Mouse (Mus musculus) B cell, adult 67 days (primary cell): ENCODE results near the gene Dnah1. TPM values are rescaled to one million over a fixed set of nuclear protein-coding genes. Genes with fewer than 3 reads are reported as not detected.

Experiments
- total RNA-seq, 2 experiments: library from RNA; stranded (reverse); gene quantifications; 4 replicates each; pipeline ENCODE4 v1.2.4; 2023

The Dnah1 gene
- total RNA-seq: under 1 TPM; 0.17 to 0.56 TPM

GRCm38 (mm10) chr14:31323849-31324792 is at the start of gene Dnah1:
TSS of gene Dnah1 (minus strand) at chr14:31323896.

GRCm38 (mm10) chr14:31336369-31337155 is 12.9 kb upstream of the Dnah1 start, which contains the start of gene Capn7:
TSS of gene Capn7 (plus strand) at chr14:31336638.

GRCm38 (mm10) chr14:31251084-31251604 is 72.6 kb downstream of the Dnah1 start, which contains the start of the genes Phf7 and Bap1:
TSS of gene Phf7 (minus strand) at chr14:31251317.
TSS of gene Bap1 (plus strand) at chr14:31251450.

DNA sequence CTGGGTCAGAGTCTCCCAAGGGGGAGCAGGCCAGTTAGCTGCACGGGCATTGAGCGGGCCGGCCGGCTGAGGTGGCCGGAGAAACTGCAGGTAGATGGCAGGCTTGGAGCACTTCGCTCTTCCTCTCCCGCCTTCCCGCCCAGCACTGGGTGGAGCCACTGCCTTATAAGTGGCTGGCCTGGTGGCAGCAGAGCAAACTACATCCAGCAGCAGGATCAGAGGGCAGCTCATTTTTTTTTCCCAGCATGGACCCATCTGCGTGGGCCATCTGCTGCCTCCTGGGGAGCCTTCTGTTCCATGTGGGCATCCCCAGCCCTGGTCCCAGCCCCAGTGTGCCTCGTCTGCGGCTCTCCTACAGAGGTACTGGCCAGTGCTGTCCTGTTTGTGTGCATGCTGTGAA is 106.0 kb downstream of the Dnah1 start, which contains the start of gene Sema3g:
Gene Sema3g (plus strand): TSS at position 195 of the 400 bp plus-strand sequence.

DNA sequence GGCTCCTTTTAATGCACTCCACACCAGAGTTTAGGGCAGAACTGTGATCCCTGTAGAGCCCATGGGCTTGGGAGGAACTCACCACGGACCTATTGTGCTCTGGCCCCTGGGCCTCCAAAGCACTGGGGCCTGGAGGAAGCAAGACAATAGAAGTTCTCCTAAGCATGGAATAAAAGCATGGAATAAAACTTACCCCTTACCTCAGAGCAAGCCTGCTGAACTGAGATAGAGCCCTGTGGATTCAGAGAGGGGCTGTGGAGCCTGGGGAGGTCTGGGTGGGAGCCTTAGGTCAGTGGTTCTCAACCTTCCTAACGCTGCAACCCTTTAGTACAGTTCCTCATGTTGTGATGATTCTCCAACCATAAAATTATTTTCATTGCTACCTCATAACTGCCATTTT is 106.8 kb downstream of the Dnah1 start, which contains the start of gene Nisch:
Gene Nisch (minus strand): TSS at position 101 of the 400 bp plus-strand sequence.

Other genes with a start within 250 kb of the Dnah1 start
- 10 to 100 TPM; 23.5 to 26.8 TPM for gene Smim4, start 194.9 kb downstream of the Dnah1 start, total RNA-seq
- 1 to 10 TPM in 1 of 2 experiments, under 1 TPM in 1; 0.65 to 1.5 TPM for gene Nt5dc2, start 192.8 kb downstream of the Dnah1 start, total RNA-seq
- gene Stab1, start 155.3 kb downstream of the Dnah1 start, total RNA-seq: 1 to 10 TPM in 1 of 2 experiments, not detected in 1; 1.0 TPM
- gene Tnnc1, start 115.6 kb downstream of the Dnah1 start, total RNA-seq: not detected
- 100 to 1,000 TPM; 375 to 386 TPM for gene Nisch, start 107.0 kb downstream of the Dnah1 start, total RNA-seq
- under 1 TPM in 1 of 2 experiments, not detected in 1; 0.15 TPM for gene Sema3g, start 106.0 kb downstream of the Dnah1 start, total RNA-seq
- gene Phf7, start 72.6 kb downstream of the Dnah1 start, total RNA-seq: 10 to 100 TPM; 17.9 to 22.6 TPM
- gene Bap1, start 72.4 kb downstream of the Dnah1 start, total RNA-seq: 100 to 1,000 TPM; 108 to 116 TPM
- 10 to 100 TPM; 62.0 to 62.9 TPM for gene Capn7, start 12.7 kb upstream of the Dnah1 start, total RNA-seq
- 100 to 1,000 TPM; 288 to 323 TPM for gene Sh3bp5, start 112.2 kb upstream of the Dnah1 start, total RNA-seq
- 10 to 100 TPM; 34.8 to 49.8 TPM for gene Eaf1, start 170.5 kb upstream of the Dnah1 start, total RNA-seq
- 10 to 100 TPM; 43.5 to 48.8 TPM for gene Mettl6, start 171.1 kb upstream of the Dnah1 start, total RNA-seq